10 mouse cellular contexts compared by ENCODE assay signal in genomic region chr8:125759022-125759421, GRCm38 (mm10). TPM values are rescaled to one million over a fixed set of nuclear protein-coding genes. Genes with fewer than 3 reads are reported as not detected.
DNase-seq lines count a peak whose midpoint lies in the region; TF ChIP-seq lines count a peak whose summit lies in the region.
"Had no signal": no experiment of that assay in that cellular context is flagged by ENCODE, and none has a peak within 500 bp of the region (broad histone marks: within the 10 kb centered on the region; RNA-seq: fewer than 3 reads in every experiment).

No protein-coding gene starts in this region.

- no peak overlapping the region for H3K27ac ChIP-seq in bone marrow macrophage, adult 2 months (ENCODE audit: insufficient read depth, low read depth, low read length)
- no peak overlapping the region for H3K27ac ChIP-seq in thymus, adult 2 months (ENCODE audit: control insufficient read depth, insufficient read depth, low read length)
- H3K27ac ChIP-seq: limb, embryonic 13.5 days had no signal

- no peak overlapping the region for H3K4me3 ChIP-seq in bone marrow macrophage, adult 2 months (ENCODE audit: insufficient read depth, low read length)
- no peak overlapping the region for H3K4me3 ChIP-seq in thymus, adult 2 months (ENCODE audit: control insufficient read depth, insufficient read depth, low read length)
- H3K4me3 ChIP-seq: erythroblast, embryonic 14.5 days; limb, embryonic 13.5 days had no signal

- H3K27me3 ChIP-seq in thymus, adult 2 months (ENCODE audit: control insufficient read depth, insufficient read depth, low read length) = no peaks in the 10 kb centered on the region
- H3K27me3 ChIP-seq: limb, embryonic 13.5 days had no signal

- TF ChIP-seq POLR2A in bone marrow macrophage, adult 2 months (IDR thresholded peaks at IDR 0.05; ENCODE audit: borderline replicate concordance, low read depth, low read length) = no peak
- TF ChIP-seq POLR2A in thymus, adult 2 months (IDR thresholded peaks at IDR 0.05; ENCODE audit: control insufficient read depth, extremely low read depth, insufficient read depth, low read length, poor library complexity) = no peak

- peak; percentile 37; the same call in 1 of the 2 replicates for TF ChIP-seq CTCF in bone marrow macrophage, adult 2 months (IDR thresholded peaks at IDR 0.05; ENCODE audit: low read depth, low read length)
- peak; percentile 73; the same call in 1 of the 2 replicates for TF ChIP-seq CTCF in thymus, adult 2 months (IDR thresholded peaks at IDR 0.05; ENCODE audit: borderline replicate concordance, control insufficient read depth, extremely low read depth, insufficient read depth, low read length, poor library complexity)

- WGBS in thymus, adult 2 months = 57% methylated on average over 10 of the region's 10 CpGs

- peak; percentile 33 for DNase-seq in embryo, embryonic 10 days (ENCODE audit: low spot score)
- DNase-seq in embryo, embryonic 9.5 days (ENCODE audit: extremely low spot score) = no peak
- peak; percentile 41 to 51 for DNase-seq in layer of hippocampus, postnatal 10 days (ENCODE audit: low spot score in 2 of 2)
- no peak for DNase-seq in layer of hippocampus, adult 9-10 months (ENCODE audit: low spot score)
- peak; percentile 58 for DNase-seq in lung, postnatal 14 days
- DNase-seq in thymus, adult 2 months = peak; percentile 70
- DNase-seq in layer of hippocampus, adult 11-12 months (ENCODE audit: low spot score) = no peak

- H3K36me3 ChIP-seq in thymus, adult 2 months (ENCODE audit: control insufficient read depth, insufficient read depth, low read length) = no peaks in the 10 kb centered on the region
- H3K36me3 ChIP-seq: limb, embryonic 13.5 days had no signal

- H3K4me1 ChIP-seq in bone marrow macrophage, adult 2 months (ENCODE audit: control insufficient read depth, insufficient read depth, low read length) = peaks cover 14% of the 10 kb centered on the region
- no peaks in the 10 kb centered on the region for H3K4me1 ChIP-seq in thymus, adult 2 months (replicated peaks; ENCODE audit: control insufficient read depth, insufficient read depth, low read length)

RNA-seq across cellular contexts. Expression of gene Ntpcr, which starts 29.3 kb away (rescaled TPM):
- total RNA-seq in layer of hippocampus, postnatal 10 days (2021) = 10 to 100 TPM; 19.3 to 21.7 TPM
- polyA plus RNA-seq in bone marrow macrophage, adult 2 months (2012; ENCODE audit: insufficient read depth, insufficient read length, missing spikeins) = 39.6 and 42.1 TPM in 2 replicates
- 23.1 and 27.4 TPM in 2 replicates for polyA plus RNA-seq in thymus, adult 2 months (2012; rRNA removed)

Comparison
In these comparisons a context has a peak if more than half of its experiments do, and no peak if none do; other contexts are left out.
1. DNase-seq: peak in embryo, embryonic 10 days (single experiment), layer of hippocampus, postnatal 10 days (2 of 2), lung, postnatal 14 days (single experiment) and thymus, adult 2 months (single experiment); none in embryo, embryonic 9.5 days (single experiment), layer of hippocampus, adult 9-10 months (single experiment) and layer of hippocampus, adult 11-12 months (single experiment).